Mouse (Mus musculus) cerebellum, adult 2 months (tissue): Measurements from ENCODE around the gene Ttc17.

Source experiments
- CTCF ChIP-seq: fragments of 200-500 bp; IDR thresholded peaks from 2 replicates; pipeline ENCODE4 v1.5.1; 2011; ENCODE audit warnings: low read depth, mild to moderate bottlenecking, control low read depth, low read length, moderate library complexity, borderline replicate concordance; ENCODE audit not compliant: insufficient read depth
- POLR2A ChIP-seq: fragments of 200-500 bp; IDR thresholded peaks from 2 replicates; pipeline ENCODE4 v1.6.1; 2011; ENCODE audit warnings: low read length, control low read depth, borderline replicate concordance; ENCODE audit not compliant: insufficient read depth

- TF ChIP-seq CTCF = no peak
- no peak for TF ChIP-seq POLR2A
Observed at GRCm38 (mm10) chr2:94301749-94302148, 104.7 kb downstream of the Ttc17 start.
